Mouse (Mus musculus): ENCODE measurements around the gene Serpina3k. TPM values are rescaled to one million over a fixed set of nuclear protein-coding genes. Genes with fewer than 3 reads are reported as not detected.
"Not testable (repeated sequence)": the region's sequence is repeated elsewhere in the genome, so short reads cannot be mapped to it uniquely, and the experiment has no call there.

Gene Serpina3k
- total and polyA plus RNA-seq, 3 experiments: not detected

- no peak overlapping the region for H3K4me3 ChIP-seq (ENCODE audit: low read depth, low read length)
- H3K36me3 ChIP-seq (replicated peaks): no peaks in the 10 kb centered on the region
- no peaks in the 10 kb centered on the region for H3K27me3 ChIP-seq (ENCODE audit: insufficient read depth, low read length)
- DNase-seq (ENCODE audit: low spot score) (no peak), ATAC-seq (ENCODE audit: extremely low read depth, insufficient number of reproducible peaks, low FRiP score, poor library complexity, severe bottlenecking) (no peak)
- TF ChIP-seq CTCF (IDR thresholded peaks at IDR 0.05; ENCODE audit: low read depth, low read length) (no peak), GATA2 (IDR thresholded peaks at IDR 0.05; ENCODE audit: borderline replicate concordance, low read depth, low read length) (no peak), TAL1 (conservative IDR thresholded peaks at IDR 0.05; ENCODE audit: low read depth, low read length) (no peak), POLR2AphosphoS5 (IDR thresholded peaks at IDR 0.05; ENCODE audit: insufficient replicate concordance, low read depth, low read length) (no peak), GATA1 (IDR thresholded peaks at IDR 0.05; ENCODE audit: borderline replicate concordance, low read length) (no peak)
- peaks cover 45% of the 10 kb centered on the region for H3K9me3 ChIP-seq (replicated peaks)
- H3K4me1 ChIP-seq (ENCODE audit: insufficient read depth, low read depth, low read length): no peaks in the 10 kb centered on the region
Measured at GRCm38 (mm10) chr12:104388477-104388876, 50.2 kb downstream of the Serpina3k start.

GRCm38 (mm10) chr12:104391057-104391456 is 52.8 kb downstream of the Serpina3k start:
- H3K9me3 ChIP-seq (replicated peaks): peaks cover 57% of the 10 kb centered on the region
- ATAC-seq (ENCODE audit: extremely low read depth, insufficient number of reproducible peaks, low FRiP score, poor library complexity, severe bottlenecking); H3K4me3 ChIP-seq (ENCODE audit: low read depth, low read length); H3K4me1 ChIP-seq (ENCODE audit: insufficient read depth, low read depth, low read length); H3K27me3 ChIP-seq (ENCODE audit: insufficient read depth, low read length); H3K36me3 ChIP-seq (replicated peaks); DNase-seq (ENCODE audit: low spot score): not testable (repeated sequence)

Other genes starting within 250 kb of the Serpina3k start
- not detected in 2 replicates for gene Serpina5, start 237.4 kb upstream of the Serpina3k start, total RNA-seq (2014; fragmentation: Nextera tagmentation)
- not detected in 2 replicates for gene Serpina5, start 237.4 kb upstream of the Serpina3k start, total RNA-seq (2017)
- gene Serpina5, start 237.4 kb upstream of the Serpina3k start, polyA plus RNA-seq (2012): not detected in 2 replicates
- gene Serpina3a, start 225.8 kb upstream of the Serpina3k start, total RNA-seq (2014; fragmentation: Nextera tagmentation): not detected in 2 replicates
- 0.16 TPM in 1 of 2 replicates, not detected in the other for gene Serpina3a, start 225.8 kb upstream of the Serpina3k start, total RNA-seq (2017)
- gene Serpina3a, start 225.8 kb upstream of the Serpina3k start, polyA plus RNA-seq (2012): not detected in 2 replicates
- gene Serpina3b, start 210.5 kb upstream of the Serpina3k start, total RNA-seq (2014; fragmentation: Nextera tagmentation): not detected in 2 replicates
- 0.22 TPM in 1 of 2 replicates, not detected in the other for gene Serpina3b, start 210.5 kb upstream of the Serpina3k start, total RNA-seq (2017)
- gene Serpina3b, start 210.5 kb upstream of the Serpina3k start, polyA plus RNA-seq (2012): not detected in 2 replicates
- not detected in 2 replicates for gene Serpina3c, start 184.6 kb upstream of the Serpina3k start, total RNA-seq (2014; fragmentation: Nextera tagmentation)
- gene Serpina3c, start 184.6 kb upstream of the Serpina3k start, total RNA-seq (2017): 0.05 and 0.06 TPM in 2 replicates
- gene Serpina3c, start 184.6 kb upstream of the Serpina3k start, polyA plus RNA-seq (2012): not detected in 2 replicates
- not detected in 2 replicates for gene Serpina3f, start 123.9 kb upstream of the Serpina3k start, total RNA-seq (2014; fragmentation: Nextera tagmentation)
- gene Serpina3f, start 123.9 kb upstream of the Serpina3k start, total RNA-seq (2017): 0.06 and 0.22 TPM in 2 replicates
- gene Serpina3f, start 123.9 kb upstream of the Serpina3k start, polyA plus RNA-seq (2012): not detected in 2 replicates
- gene Serpina3g, start 102.2 kb upstream of the Serpina3k start, total RNA-seq (2014; fragmentation: Nextera tagmentation): not detected in 2 replicates
- 0.06 and 0.16 TPM in 2 replicates for gene Serpina3g, start 102.2 kb upstream of the Serpina3k start, total RNA-seq (2017)
- gene Serpina3g, start 102.2 kb upstream of the Serpina3k start, polyA plus RNA-seq (2012): not detected in 2 replicates
- gene Serpina3i, start 75.4 kb upstream of the Serpina3k start, total RNA-seq (2014; fragmentation: Nextera tagmentation): not detected in 2 replicates
- 0.11 TPM in 1 of 2 replicates, not detected in the other for gene Serpina3i, start 75.4 kb upstream of the Serpina3k start, total RNA-seq (2017)
- gene Serpina3i, start 75.4 kb upstream of the Serpina3k start, polyA plus RNA-seq (2012): not detected in 2 replicates
- gene Serpina3j, start 23.9 kb upstream of the Serpina3k start, total RNA-seq (2014; fragmentation: Nextera tagmentation): not detected in 2 replicates
- gene Serpina3j, start 23.9 kb upstream of the Serpina3k start, total RNA-seq (2017): 0.27 TPM in 1 of 2 replicates, not detected in the other
- gene Serpina3j, start 23.9 kb upstream of the Serpina3k start, polyA plus RNA-seq (2012): not detected in 2 replicates
- not detected in 2 replicates for gene Serpina3m, start within 50 bp of the Serpina3k start, total RNA-seq (2014; fragmentation: Nextera tagmentation)
- not detected in 2 replicates for gene Serpina3m, start within 50 bp of the Serpina3k start, total RNA-seq (2017)
- gene Serpina3m, start within 50 bp of the Serpina3k start, polyA plus RNA-seq (2012): not detected in 2 replicates
- not detected in 2 replicates for gene Serpina3n, start 68.2 kb downstream of the Serpina3k start, total RNA-seq (2014; fragmentation: Nextera tagmentation)
- not detected in 2 replicates for gene Serpina3n, start 68.2 kb downstream of the Serpina3k start, total RNA-seq (2017)
- not detected in 2 replicates for gene Serpina3n, start 68.2 kb downstream of the Serpina3k start, polyA plus RNA-seq (2012)
- not detected in 2 replicates for gene Gsc, start 134.8 kb downstream of the Serpina3k start, total RNA-seq (2014; fragmentation: Nextera tagmentation)
- gene Gsc, start 134.8 kb downstream of the Serpina3k start, total RNA-seq (2017): not detected in 2 replicates
- gene Gsc, start 134.8 kb downstream of the Serpina3k start, polyA plus RNA-seq (2012): not detected in 2 replicates

All from G1E (cell line).